Mouse (Mus musculus) layer of hippocampus, adult 11-12 months (tissue): Measurements from ENCODE around the gene Olfr1184.
"Not testable (repeated sequence)": the region's sequence is repeated elsewhere in the genome, so short reads cannot be mapped to it uniquely, and the experiment has no call there.

Source experiments
- DNase-seq: peaks from one replicate; pipeline ENCODE4 v3.0.0; 2022; ENCODE audit warnings: low spot score

The Olfr1184 gene

DNA sequence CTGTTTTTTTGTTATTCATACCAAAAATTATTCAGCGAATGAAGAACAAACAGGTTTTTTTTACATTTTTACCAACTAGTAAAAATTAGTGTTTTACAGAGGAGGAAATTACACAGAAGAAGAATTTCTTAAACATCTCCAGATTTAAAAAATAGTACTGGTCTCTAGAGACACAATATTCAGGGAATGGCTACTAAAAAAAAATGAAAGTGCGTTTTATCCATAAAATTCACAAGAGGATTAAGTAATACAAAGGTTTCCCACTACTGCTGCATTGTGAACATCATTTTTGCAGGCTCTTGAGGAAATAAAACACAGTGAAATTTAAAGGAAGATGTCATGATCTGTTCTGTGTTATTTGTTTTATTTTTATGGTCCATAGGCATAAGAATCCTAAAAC lies at the start of gene Olfr1184:
Gene Olfr1184 (plus strand): TSS at position 301 of the 400 bp plus-strand sequence.
- DNase-seq: no peak

DNA sequence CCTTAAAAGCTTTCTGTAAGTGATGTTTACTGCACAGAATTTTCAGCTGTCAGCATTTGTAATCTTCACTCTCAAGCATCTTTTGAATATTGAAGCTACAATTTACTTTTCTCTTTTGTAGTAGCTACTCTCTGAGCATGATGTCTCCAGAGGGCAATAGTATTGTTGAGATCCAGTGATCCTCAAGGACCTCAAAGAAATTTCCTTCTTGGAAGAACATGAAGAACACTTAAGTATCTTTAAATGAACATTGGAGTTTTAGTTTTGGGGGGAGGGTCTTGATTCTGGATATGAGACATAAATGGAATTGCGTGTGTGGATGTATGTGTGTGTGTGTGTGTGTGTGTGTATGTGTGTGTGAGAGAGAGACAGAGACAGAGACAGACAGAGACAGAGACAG lies 34.4 kb upstream of the Olfr1184 start, which contains the start of gene Gm13757:
Gene Gm13757 (minus strand): TSS at position 101 of the 400 bp plus-strand sequence.
- DNase-seq: no peak

DNA sequence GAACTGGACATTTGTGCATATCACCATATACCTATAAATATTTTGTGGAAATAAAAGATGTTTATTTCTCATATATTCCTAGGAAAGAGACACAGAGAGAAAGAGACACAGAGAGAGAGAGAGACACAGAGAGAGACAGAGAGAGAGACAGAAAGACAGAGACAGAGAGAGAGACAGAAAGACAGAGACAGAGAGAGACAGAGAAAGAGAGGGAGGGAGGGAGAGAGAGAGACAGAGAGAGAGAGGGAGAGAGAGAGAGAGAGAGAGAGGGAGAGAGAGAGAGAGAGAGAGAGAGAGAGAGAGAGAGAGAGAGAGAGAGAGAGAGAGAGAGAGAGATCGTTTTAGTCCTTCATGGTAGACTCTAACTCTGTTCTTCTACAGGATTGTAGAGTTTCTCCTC lies 28.8 kb upstream of the Olfr1184 start, which contains the start of gene Olfr1183:
Gene Olfr1183 (plus strand): TSS at position 301 of the 400 bp plus-strand sequence.
- not testable (repeated sequence) for DNase-seq

DNA sequence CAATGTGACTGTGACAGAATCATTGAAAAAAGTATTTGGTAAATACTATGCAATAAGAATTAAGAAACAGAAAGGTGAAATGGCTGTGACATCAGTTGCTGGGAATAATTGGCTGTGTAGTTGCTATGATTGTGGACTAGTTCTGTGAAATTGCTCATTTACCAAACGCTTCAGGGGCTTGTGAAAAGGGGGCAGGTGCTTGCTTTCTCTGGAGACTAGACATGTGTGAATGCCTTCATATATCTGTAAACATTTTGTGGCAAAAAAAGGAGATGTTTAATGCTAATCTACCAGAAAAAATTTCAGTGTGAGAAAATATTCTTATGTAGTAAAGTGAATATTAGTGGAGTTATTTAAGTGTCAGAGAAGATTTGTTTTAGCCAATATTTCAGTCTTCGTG lies 9.6 kb downstream of the Olfr1184 start, which contains the start of gene Olfr1185-ps1:
Gene Olfr1185-ps1 (plus strand): TSS at position 301 of the 400 bp plus-strand sequence.
- DNase-seq: no peak

DNA sequence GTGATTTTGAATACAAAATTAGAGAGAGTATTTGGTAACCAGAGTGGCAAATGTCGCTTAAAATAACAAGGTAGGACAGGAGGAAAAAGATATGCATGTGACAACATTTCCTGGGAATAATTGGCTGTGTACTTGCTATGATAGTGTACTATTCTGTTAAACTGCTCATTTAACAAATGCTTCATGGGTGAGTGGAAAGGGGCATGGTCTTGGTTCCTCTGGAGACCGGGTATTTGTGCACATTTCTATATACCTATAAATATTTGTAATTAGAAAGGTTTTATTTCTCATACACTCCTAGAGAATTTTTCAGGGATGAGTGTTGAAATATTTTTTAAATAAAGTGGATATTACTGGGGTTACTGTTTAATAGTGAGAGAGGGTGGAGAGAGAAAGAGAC lies 34.9 kb downstream of the Olfr1184 start, which contains the start of gene Olfr1186:
Gene Olfr1186 (plus strand): TSS at position 301 of the 400 bp plus-strand sequence.
- DNase-seq: no peak

DNA sequence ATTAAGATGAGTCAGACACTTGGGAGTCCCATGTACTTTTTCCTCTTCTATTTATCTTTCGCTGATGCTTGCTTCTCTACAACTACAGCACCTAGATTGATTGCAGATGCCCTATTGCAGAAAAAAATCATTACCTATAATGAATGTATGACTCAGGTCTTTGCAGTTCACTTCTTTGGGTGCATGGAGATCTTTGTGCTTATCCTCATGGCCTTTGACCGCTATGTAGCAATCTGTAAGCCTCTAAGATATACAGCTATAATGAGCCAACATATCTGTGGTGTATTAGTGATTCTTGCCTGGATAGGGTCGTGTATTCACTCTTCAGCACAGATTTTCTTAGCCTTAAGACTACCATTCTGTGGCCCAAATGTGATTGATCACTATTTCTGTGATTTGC lies 42.3 kb downstream of the Olfr1184 start:
- no peak for DNase-seq
